Mouse (Mus musculus) cerebellum, adult 2 months (tissue): ENCODE data around the gene Tcl1b4. TPM values are rescaled to one million over a fixed set of nuclear protein-coding genes. Genes with fewer than 3 reads are reported as not detected.
"Not testable (repeated sequence)": the region's sequence is repeated elsewhere in the genome, so short reads cannot be mapped to it uniquely, and the experiment has no call there.

Source experiments
- DNase-seq, 2 experiments: peaks; one replicate each; pipeline ENCODE4 v3.0.0; 2021
- H3K27ac ChIP-seq: fragments of 200-500 bp; 2 replicates; pipeline ENCODE4 v1.5.1; 2012; ENCODE audit warnings: low read length, control low read depth, inconsistent platforms; ENCODE audit not compliant: insufficient read depth
- H3K27me3 ChIP-seq: fragments of 200-500 bp; 2 replicates; pipeline ENCODE4 v1.6.1; 2012; ENCODE audit warnings: inconsistent platforms, mild to moderate bottlenecking, low read length, moderate library complexity; ENCODE audit not compliant: control insufficient read depth, insufficient read depth
- H3K4me1 ChIP-seq: fragments of 200-500 bp; 2 replicates; pipeline ENCODE4 v1.6.1; 2011; ENCODE audit warnings: low read length; ENCODE audit not compliant: control insufficient read depth, insufficient read depth
- H3K4me3 ChIP-seq: fragments of 200-500 bp; replicated peaks from 2 replicates; pipeline ENCODE3; 2011; ENCODE audit warnings: mild to moderate bottlenecking, low read depth, low read length, control low read depth; ENCODE audit not compliant: insufficient read depth
- CTCF ChIP-seq: fragments of 200-500 bp; IDR thresholded peaks from 2 replicates; pipeline ENCODE4 v1.5.1; 2011; ENCODE audit warnings: low read depth, mild to moderate bottlenecking, control low read depth, low read length, moderate library complexity, borderline replicate concordance; ENCODE audit not compliant: insufficient read depth
- POLR2A ChIP-seq: fragments of 200-500 bp; IDR thresholded peaks from 2 replicates; pipeline ENCODE4 v1.6.1; 2011; ENCODE audit warnings: low read length, control low read depth, borderline replicate concordance; ENCODE audit not compliant: insufficient read depth
- WGBS: fragments of 180-500 bp; shearing (Covaris S2); methylation state at CpG from one replicate; pipeline ENCODE4 v1.1.7; 2018; 5-methylcytosine and 5-hydroxymethylcytosine counted together
- polyA plus RNA-seq: library from polyadenylated mRNA; depleted of rRNA; stranded (reverse); fragments of >200 nt; gene quantifications from 2 replicates; pipeline ENCODE4 v1.2.3, GENCODE M21; 2012

Gene Tcl1b4
- polyA plus RNA-seq, 1 experiment: not detected

DNA sequence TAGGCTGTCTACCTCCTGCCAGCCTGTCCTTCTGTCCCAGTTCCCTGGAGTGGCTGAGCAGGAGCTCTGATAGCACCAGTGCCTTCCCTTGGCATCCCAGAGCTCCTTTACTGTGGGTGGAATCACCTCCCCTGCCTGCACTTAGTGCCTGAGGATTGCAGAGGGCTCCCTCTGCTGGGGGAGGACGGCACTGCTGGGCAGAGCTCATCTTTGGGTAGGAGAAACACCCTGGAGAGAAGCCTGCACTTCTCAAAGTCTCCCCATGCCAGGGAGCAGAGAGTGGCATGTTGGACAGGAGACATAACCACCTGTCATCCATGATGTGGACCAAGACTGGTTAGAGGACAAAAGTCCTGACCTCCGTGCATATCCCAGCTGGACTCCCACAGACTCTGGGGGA, 12.8 kb upstream of the Tcl1b4 start:
- not testable (repeated sequence) for H3K27me3 ChIP-seq, H3K4me1 ChIP-seq, H3K4me3 ChIP-seq, H3K27ac ChIP-seq, DNase-seq
- 37% methylated on average over 2 of the region's 2 CpGs for WGBS
- peak; percentile 15; the same call in 1 of the 2 replicates for TF ChIP-seq CTCF

DNA sequence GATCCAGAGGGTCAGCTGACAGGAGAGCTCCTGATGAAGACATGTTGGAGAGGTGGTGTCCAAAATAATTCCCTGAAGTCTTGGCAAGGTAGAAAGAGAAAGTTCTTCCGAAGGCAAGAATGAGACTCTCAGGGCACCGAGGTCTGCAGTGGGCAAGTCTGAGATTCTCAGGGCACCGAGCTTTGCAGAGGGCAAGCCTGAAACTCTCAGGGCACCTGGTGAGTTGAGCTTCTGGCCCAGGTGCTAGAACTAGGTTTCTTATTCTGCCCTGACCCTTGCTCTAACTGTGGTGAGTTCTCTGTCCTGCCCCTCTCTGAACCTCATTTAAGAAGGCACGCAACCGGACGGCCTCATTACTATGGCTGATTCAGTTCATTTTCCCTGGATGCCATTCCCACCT, 11.0 kb upstream of the Tcl1b4 start, which contains the start of gene Tcl1b3:
Gene Tcl1b3, plus strand, starts transcription at position 301 of the 400 bp plus-strand sequence.
- H3K27ac ChIP-seq, H3K4me1 ChIP-seq, H3K4me3 ChIP-seq, H3K27me3 ChIP-seq, DNase-seq: not testable (repeated sequence)
- WGBS: 95% methylated on average over 6 of the region's 6 CpGs

DNA sequence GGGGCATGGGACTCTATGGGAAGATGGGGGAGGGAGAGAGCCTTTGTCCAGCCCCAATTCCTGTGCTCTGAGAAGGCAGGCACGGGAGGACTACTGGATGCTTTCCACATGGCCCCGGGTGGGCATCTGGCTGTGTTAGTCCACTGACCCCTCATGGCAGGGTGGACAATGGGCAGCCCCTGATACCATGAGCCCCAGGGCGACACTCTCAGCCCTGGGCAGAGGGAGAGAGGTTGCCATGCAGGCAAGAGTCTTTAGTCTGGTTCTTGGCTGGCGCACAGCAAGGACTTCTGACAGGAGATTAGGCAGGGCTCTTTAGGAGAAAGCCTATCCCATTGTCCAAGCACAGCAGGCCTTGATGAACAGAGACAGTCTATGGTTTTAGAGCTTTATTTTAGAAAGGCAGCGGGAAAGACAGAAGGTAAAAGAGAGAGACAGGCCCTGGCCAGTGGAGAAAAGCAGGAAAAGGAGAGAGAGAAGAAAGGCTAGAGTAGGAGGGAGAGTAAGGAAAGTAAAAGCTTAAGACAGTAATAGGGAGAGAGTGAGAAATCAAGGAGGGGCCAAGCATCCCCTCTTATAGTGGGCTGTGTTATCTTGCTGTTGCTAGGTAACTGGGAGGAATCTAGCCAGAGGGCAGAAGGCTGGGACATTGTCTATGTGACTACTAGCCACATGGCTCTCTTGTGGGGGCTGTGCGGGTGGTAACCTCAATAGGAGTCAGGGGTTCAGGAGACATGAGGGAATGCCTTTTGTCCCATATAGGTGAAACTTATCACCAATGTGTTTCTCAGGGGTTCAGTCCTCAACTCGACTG, 1.9 kb upstream of the Tcl1b4 start:
- not testable (repeated sequence) for DNase-seq, H3K4me3 ChIP-seq, H3K4me1 ChIP-seq, H3K27ac ChIP-seq, H3K27me3 ChIP-seq
- 30% methylated on average over 7 of the region's 7 CpGs for WGBS

DNA sequence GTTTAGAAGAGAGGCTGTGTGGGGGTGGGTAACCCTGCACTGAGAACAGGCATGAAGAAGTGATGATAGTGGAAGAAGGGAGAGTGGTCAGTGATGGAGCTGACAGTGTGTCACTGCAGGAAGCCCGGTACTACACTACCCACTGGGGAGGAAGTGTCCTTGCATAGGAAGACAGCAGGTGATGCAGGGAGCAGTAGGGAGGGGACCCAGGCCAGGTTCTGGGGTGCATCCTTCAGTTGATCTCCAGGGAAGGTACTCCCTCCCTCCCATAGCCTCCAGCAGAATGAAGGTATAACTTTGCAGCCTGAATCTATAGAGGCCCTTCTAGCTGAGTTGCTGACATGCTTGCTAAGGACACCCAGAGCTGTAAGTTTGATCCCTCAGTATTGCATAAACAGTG, 5.3 kb downstream of the Tcl1b4 start:
- H3K4me3 ChIP-seq: no peak overlapping the region
- WGBS: 96% methylated on average over 1 of the region's 1 CpGs
- no peak for TF ChIP-seq POLR2A
- no peak for TF ChIP-seq CTCF
- H3K27me3 ChIP-seq: no peaks in the 10 kb centered on the region
- no peaks in the 10 kb centered on the region for H3K4me1 ChIP-seq
- no peak overlapping the region for H3K27ac ChIP-seq
- no peak for DNase-seq

DNA sequence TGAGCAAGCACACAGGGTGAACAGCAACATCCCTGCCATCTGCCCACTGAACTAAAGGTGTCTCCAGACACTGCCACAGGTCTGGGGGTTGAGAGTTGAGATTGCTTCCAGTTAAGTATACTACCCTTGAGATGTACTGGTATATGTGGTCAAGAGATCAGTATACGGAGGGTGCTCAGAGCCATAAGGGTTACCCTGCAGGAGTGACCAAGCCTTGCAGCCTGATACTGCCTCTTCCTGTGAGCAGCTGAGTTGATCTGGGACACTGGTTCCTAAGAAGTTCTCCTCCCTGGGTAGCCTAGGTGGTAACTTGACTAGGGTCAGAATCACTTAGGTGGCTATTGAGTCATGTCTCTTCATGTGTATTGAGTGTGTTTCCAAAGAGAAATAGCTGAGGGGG, 6.7 kb downstream of the Tcl1b4 start:
- Histone ChIP-seq H3K4me3 (no peak overlapping the region), H3K27me3 (no peaks in the 10 kb centered on the region), H3K4me1 (no peaks in the 10 kb centered on the region), H3K27ac (no peak overlapping the region)
- 92% methylated on average over 1 of the region's 1 CpGs for WGBS
- DNase-seq: no peak
- no peak for TF ChIP-seq CTCF
- TF ChIP-seq POLR2A: no peak

DNA sequence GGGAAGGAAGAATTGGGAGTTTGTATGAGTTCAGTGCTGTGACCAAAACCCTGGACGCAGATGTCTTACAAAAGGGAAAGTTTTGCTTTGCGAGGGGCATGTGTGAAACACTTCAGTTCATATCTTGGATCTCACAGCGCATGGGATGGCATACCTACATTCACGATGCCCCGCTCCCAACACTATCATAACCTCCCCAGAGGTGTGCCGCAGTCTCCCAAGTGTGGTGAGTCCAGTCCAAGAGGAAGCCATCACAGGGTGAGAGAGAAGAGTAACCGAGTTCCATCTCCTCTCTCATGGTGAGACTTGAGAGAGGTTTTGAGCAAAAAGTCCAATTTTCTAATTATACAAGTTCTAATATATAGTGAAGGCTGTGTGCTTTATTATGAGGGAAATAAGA, 7.5 kb downstream of the Tcl1b4 start:
- no peak overlapping the region for H3K4me3 ChIP-seq
- no peak for TF ChIP-seq POLR2A
- TF ChIP-seq CTCF: no peak
- no peaks in the 10 kb centered on the region for H3K4me1 ChIP-seq
- no peak for DNase-seq
- WGBS: 95% methylated on average over 7 of the region's 7 CpGs
- H3K27ac ChIP-seq: no peak overlapping the region
- H3K27me3 ChIP-seq: no peaks in the 10 kb centered on the region

DNA sequence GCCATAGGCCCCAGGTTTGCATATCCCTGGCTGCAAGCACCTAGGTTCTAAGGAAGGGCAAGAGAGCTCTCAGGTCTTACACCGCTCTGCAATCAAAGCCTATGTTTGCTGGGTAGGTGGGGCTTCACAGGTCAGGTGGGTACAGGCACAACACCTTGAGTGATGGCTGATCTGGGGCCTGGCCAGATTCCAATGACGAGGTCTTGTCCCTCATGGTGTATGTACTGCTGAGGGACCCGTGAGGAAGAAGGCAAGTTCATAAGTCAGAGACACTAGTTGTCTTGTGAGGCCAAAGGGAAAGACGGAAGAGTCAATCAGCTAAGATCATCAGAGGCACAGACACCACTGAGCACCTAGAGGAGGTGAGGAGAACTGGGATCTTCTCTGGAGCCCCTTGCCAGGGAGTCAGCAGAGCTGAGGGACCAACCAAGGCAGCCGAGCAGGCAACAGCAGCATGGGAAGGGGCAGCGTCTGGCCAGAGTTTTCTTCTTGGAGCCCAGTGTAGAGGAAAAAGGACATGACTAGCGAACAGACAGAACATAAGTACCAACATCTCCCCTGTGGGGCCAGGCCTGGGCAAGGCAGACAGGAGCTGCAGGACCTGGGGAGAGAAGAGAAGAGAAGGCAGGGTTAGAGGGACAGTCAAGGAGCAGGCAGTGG, 15.5 kb downstream of the Tcl1b4 start:
- no peaks in the 10 kb centered on the region for H3K27me3 ChIP-seq
- H3K4me1 ChIP-seq: no peaks in the 10 kb centered on the region
- TF ChIP-seq POLR2A: no peak
- DNase-seq: no peak
- WGBS: 82% methylated on average over 7 of the region's 7 CpGs
- H3K27ac ChIP-seq: no peak overlapping the region
- H3K4me3 ChIP-seq: no peak overlapping the region

DNA sequence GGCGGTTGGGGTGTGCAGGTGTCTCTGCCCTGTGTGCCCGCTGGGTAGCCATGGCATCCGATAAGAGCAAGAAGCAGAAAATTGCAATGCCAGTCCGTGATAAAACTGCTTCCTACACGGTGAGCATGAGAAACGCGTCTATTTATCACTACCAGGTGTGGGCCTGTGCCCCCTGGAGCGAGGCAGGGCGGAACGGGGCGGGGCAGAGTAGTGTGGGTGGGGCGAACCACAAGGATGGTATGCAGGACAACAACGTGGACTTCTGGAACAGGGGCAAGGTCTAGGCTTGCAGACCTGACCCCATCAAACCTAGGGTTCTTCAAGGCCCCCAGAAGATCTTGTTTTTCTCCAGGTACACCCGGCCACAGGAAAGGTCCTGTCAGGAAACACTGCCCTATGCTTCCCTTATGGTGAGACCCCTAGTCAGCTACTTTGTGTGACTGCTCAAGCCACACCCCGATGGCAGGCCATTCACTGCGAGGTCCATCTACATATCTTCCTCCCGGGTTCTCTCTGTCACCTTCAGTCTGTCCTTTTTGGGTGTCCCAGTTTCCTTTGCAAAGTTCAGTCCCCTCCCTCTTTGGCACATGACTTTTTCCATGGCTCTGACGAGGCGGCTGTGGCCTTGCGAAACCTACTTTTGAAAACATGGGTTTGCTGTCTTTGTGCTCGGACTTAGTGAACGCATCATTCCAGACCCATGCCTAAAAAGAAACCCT, 21.0 kb downstream of the Tcl1b4 start, which contains the start of gene Tcl1:
Gene Tcl1, minus strand, starts transcription at position 193 of the 719 bp plus-strand sequence.
- Histone ChIP-seq H3K4me3 (no peak within 1 kb of the TSS), H3K4me1 (no peaks in the 10 kb centered on the region), H3K27me3 (no peaks in the 10 kb centered on the region), H3K27ac (no peak within 1 kb of the TSS)
- DNase-seq: no peak
- WGBS: 92% methylated on average over 22 of the region's 22 CpGs
- TF ChIP-seq CTCF (no peak), POLR2A (no peak)
